Mouse (Mus musculus): ENCODE results near the gene AL732309.1.

Gene AL732309.1

DNA sequence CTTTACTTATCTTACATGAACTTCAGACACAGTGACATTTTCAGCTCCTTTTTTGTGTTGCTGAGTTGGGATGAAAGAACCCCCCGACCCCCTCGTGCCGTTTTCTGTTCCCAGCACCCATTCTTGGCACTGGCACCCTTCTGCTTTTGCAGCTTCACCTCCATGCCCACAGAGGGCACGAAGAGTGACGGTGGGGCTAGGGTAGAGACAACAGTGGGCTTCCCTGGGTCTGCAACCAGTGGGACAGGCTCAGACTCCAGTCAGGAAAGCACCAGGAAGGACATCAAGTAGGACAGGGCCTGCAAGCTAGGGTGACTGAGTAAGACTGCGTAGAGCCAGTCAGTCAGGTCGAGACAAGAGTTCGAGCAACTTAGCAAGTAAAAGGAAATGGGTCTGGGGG, 6.4 kb downstream of the AL732309.1 start:
- in situ Hi-C loops (cut with MboI, MseI) = no loop called here

DNA sequence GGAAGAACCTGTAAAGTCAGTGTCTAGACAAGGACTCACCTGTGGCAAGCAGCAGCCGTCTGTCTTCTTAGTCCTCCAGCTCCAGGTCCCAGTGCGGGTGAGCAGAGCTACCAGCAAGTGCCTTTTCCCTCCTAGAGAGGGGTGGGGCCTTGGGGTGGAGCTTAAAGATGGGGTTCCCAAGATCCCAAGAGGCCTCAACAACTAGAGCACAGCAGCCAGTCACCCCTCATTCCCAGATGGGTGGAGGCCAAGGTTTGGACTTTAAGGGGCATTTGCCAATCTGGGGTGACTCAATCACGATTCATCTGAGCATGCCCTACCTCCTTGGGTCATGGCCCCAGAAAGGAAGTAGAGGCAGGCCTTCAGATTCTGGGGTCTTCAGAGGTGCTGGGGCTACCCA, 6.9 kb downstream of the AL732309.1 start:
- in situ Hi-C loops (cut with MboI, MseI) = loop anchor here (10.0 kb wide), 1 partner anchor 1665 kb away; the partner anchor contains the start of gene Surf6

DNA sequence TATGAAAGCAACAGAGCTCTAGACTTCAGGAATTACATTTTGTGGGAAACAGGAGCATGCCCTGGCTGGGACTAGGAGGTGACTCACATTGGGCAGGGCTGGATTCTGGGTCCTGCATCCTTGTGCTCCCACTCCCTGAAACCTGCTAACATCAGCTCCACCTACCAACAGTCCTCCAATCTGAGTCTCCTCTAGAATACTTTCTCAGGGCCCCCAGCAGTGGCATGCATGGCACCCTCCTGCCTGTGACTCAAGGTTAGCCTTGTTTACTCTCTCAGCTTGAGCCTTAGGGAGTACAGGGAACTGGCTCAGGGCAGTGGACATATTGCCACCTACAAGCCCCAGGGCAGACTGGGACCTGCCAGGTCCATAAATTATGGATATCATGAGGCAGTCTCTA, 8.6 kb downstream of the AL732309.1 start:
- in situ Hi-C loops (cut with MboI, MseI) = loop anchor here (10.0 kb wide), 1 partner anchor 1667 kb away; the partner anchor contains the start of gene Surf6

DNA sequence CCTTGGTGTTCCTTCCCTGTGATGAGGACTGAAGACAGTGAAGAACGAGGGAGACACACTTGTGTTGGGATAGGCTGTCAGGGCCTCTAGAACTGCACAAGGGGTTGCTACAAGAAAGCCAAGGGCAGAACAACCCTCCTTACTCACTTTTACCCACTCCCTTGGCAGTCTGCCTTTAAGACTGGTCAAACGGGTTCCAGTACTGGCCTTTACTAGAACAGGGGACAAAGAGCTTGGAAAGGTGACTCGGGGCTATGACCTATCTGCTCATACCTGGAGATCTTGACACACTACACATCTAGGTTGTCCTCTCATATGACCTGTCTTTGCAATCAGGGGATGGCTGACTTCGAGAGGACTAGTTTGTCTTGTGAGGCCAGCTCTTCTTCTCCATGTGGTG, 9.1 kb downstream of the AL732309.1 start:
- in situ Hi-C loops (cut with MboI, MseI) = loop anchor here (10.0 kb wide), 1 partner anchor 1667 kb away; the partner anchor contains the start of gene Surf6

DNA sequence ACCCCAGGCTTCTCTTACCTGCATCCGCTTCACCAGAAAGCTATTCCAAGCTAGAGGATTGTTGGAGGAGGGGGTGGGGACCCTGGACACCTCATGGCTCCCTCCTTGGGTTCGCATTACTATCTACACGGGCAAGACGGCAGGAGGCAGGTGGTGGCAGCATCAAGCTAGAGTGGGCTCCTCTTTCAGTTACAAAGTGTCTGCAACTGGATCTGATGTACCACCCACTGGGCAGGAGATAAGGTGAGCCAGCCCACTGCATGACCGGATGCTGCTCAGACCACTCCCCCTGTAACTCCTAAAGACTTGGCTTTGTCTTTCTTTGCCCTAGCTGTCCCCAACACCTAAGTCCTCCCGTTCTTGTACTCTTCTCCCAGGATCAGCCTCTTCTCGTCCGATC, 10.0 kb downstream of the AL732309.1 start, which contains the start of gene Rnf224:
Gene Rnf224, minus strand, starts transcription at position 174 of the 400 bp plus-strand sequence.
- in situ Hi-C loops (cut with MboI, MseI) = loop anchor here (10.0 kb wide), 1 partner anchor 1668 kb away; the partner anchor contains the start of gene Surf6

DNA sequence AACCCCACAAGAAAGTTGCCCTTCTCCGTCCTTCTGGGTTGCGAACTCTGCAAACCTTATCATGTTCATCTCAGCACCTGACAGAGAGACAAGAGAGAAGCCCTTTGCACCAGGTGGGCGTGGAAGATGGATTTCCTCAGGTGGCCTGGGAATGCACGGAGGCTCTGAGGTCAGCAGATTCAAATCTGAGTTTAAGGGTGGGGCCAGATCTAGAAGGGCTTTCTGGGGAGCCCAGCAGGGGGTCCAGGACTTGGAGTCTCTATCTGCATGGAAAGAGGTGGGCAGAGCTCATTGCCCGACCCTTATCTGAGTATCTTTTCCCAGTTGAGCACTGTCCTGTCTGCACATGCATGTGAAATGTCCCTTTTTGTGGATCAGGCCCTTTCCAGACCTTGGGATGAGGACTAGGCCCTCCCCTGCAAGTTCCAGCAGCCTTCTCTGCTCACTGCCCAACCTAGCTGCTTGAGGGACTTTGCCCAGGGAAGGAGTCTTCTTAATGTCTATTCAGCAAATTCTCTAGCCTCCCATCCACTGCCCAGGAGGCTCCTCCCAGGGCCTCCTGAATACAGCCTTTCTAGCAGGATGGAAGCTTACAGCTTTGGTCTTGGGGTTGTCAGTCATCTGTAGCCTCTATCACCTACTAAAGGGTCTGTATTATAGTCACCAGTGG, 12.0 kb downstream of the AL732309.1 start:
- in situ Hi-C loops (cut with MboI, MseI) = loop anchor here (10.0 kb wide), 1 partner anchor 1670 kb away; the partner anchor contains the start of gene Surf6

DNA sequence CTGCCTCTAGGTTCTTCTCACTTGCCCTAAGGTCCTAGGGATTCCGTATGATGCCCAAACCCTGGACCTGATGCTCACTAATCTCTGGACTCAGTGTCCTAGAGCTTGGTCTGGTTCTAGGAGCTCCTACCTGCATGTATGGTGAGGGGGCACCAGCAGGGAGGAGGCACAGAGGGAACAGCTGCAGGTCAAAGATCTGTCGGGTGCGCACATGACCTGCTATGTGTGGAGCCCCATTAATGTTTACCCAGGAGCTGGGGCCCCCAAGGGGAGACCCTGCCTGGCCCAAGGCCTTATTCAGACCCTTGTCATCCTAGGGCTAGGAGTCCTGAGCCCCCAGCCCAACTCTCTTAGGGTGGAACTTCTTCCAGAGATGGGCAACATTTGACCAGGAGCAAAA, 12.6 kb downstream of the AL732309.1 start, which contains the start of gene Slc34a3:
Gene Slc34a3, minus strand, starts transcription at position 315 of the 400 bp plus-strand sequence.
- in situ Hi-C loops (cut with MboI, MseI) = loop anchor here (10.0 kb wide), 1 partner anchor 1671 kb away; the partner anchor contains the start of gene Surf6

DNA sequence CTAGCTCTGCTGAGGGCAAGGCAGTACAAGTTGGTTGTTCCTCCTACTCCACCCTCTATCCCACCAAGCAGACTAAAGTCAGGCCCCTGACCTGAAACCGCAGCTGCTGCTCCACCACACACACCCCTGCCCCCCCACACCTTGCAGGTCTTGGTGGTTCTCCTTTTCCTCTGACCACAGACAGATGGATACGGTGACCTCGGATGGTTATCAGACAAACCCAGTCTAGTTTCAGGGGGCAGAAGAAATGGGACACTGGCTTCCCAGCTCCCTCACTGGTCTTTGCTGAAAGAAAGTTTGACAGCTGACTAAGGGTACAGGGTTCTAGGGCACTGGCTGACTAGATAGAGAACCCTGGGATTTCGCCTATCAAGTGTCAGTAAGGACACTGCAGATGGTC, 13.2 kb downstream of the AL732309.1 start:
- in situ Hi-C loops (cut with MboI, MseI) = loop anchor here (10.0 kb wide), 1 partner anchor 1671 kb away; the partner anchor contains the start of gene Surf6

DNA sequence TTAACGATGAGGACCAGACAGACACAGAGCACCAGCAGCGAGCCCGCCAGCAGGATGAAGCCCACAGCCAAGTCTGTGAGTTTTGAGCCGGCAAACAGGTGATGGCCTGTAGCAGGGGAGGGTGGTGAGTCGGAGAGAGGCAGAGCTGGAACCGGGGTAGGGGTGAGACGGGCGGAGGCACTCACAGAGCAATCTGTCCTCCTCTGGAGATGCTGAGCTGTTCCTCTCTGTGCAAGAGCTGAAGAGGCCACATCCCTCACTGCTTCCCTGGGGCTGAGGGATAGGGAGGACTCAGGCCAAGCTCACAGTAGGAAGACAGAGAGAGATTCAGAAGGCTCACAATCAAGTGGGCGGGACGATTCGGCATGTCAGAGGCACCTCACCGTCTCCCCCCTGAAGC, 15.6 kb downstream of the AL732309.1 start:
- in situ Hi-C loops (cut with MboI, MseI) = loop anchor here (10.0 kb wide), 1 partner anchor 1674 kb away; the partner anchor contains the start of gene Surf6

DNA sequence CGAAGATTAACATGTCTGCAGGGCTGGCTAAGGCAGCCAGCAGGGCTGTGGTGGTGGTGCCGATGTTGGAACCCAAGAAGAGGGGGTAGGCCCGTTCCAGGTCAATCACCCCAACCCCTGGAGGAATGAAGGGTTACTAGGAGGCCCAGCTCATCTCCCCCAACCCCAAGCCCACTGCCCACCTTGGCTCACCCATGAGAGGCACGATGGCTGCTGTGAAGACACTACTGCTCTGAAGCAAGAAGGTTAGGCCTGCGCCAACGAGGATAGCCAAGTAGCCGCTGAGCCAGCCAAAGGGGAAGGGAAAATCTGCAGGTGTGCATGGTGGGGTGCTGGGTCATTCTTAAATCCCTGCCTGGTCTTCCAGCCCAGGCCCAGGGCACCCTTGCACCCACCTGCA, 16.1 kb downstream of the AL732309.1 start:
- in situ Hi-C loops (cut with MboI, MseI) = loop anchor here (10.0 kb wide), 1 partner anchor 1674 kb away; the partner anchor contains the start of gene Surf6

DNA sequence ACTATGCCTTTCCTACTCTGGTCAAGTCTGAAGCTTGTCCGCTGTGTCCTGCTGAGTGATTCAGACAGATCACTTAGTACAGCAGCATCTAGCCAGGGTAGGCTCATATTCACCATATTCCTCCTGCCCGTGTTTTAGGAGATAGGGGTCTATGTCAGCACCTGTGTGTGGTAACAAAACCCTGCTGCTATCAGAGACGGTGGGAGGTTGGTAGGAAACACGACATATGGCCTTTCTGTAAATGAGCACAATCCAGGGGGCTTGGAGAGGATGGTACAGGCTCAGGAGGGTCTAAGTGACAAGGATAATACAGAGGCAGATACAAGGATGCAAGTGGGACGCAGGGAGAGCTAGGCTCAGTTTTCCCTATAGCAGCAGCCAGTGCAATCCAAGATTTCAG, 17.1 kb downstream of the AL732309.1 start:
- in situ Hi-C loops (cut with MboI, MseI) = no loop called here

DNA sequence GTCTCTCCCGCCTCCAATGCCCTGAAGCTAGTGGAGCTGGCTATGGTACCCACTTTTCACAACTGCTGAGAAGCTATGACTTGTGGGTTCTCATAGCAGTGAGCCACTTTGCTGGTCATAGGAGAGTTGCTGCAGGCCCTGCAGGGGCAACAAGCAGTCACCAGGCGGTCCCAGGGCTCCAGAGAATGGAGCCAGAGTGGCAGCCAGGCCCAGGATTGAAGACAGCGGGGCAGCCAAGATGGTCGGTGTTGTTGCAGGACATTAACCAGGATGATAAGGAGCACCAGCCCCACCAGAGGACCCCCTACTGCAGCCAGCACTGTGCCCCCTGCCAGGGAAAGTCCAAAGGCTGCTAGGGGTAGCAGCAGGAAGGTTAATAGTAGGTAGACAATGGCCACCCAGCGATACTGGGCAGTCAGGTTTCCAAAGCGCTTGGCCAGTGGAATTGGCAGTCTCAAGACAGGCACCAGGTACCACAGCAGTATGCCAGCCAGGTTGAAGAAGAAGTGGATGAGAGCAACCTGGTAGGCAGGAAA, 17.6 kb downstream of the AL732309.1 start:
- in situ Hi-C loops (cut with MboI, MseI) = no loop called here

DNA sequence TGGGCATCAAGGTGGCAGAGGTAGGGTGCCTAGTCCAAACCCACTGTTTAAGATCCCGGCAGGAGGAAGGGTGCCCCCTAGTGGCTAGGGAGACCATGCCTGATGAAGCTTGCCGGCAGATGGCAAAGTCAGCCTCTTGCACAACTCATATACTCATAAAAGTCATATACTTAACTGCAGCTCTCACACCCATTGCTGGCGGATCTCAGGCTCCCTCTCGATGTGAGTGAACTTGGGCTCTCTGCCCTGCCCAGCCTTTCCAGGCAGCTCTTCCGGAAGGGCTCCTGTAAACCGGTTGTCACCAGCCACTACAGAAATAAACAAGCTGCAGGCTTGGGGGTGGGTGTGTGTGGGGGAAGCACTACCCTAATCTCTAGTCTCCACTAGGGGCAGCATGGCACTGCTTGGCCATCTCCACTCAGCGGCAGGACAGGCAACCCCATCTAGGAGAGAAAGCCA, 18.2 kb downstream of the AL732309.1 start:
- in situ Hi-C loops (cut with MboI, MseI) = no loop called here

DNA sequence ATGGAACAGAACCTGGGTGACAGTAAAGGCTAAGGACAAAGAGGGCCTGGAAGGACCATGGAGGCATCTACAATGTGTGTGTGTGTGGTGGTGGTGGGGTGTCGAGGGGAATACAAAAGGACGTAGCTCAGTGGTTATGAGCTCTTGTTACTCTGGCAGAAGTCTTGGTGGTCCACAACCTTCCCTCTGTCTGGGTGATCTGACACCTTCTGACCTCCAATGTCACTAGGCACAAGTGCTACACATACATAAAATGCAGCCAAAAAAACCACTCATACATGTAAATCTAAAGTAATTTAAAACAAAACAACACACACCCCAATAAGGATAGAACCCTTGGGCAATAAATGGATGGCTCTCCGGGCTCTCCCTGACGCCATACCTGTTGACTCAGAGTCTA, 19.3 kb downstream of the AL732309.1 start:
- in situ Hi-C loops (cut with MboI, MseI) = no loop called here

DNA sequence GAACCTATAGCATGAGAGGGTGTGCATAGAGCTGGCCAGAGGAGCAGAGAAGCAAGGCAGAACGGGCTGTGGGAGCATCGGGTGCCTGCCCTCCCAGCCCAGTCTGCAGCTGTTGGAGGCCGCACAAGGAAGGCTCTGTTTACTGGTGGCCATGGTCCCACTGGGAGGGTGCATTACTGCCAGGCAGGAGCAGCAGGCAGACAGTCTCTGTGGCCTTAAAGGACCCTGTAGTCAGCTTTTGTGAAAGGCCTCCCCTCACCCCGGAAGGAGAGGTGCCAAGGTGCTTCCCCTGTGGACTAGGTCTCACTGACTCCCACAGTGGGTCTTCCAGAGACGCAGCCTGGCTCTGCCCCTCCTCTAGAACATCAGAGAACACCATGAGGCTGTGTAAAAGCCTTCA, 19.8 kb downstream of the AL732309.1 start:
- in situ Hi-C loops (cut with MboI, MseI) = no loop called here

DNA sequence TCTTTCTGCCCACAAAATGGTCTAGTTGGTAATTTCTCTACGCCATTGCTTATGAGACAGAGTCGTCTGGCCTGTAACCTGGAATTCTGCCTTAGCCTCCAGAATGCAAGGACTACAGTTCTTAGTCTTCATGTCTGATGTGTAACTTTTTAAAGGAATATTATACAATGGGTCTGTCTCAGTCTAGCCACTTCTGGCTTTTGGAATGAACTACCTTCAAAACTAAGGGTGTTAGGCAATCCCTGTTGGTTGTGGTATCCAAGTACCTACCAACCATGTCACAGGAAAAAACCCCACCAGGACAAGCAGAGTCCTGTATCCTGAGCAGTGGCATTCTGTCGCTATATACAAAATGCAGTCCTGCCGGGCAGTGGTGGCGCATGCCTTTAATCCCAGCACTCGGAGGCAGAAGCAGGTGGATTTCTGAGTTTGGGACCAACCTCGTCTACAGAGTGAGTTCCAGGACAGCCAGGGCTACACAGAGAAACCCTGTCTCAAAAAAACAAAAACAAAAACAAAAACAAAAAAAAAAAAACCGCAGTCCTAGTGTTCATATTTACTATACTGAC, 20.8 kb downstream of the AL732309.1 start:
- in situ Hi-C loops (cut with MboI, MseI) = no loop called here

DNA sequence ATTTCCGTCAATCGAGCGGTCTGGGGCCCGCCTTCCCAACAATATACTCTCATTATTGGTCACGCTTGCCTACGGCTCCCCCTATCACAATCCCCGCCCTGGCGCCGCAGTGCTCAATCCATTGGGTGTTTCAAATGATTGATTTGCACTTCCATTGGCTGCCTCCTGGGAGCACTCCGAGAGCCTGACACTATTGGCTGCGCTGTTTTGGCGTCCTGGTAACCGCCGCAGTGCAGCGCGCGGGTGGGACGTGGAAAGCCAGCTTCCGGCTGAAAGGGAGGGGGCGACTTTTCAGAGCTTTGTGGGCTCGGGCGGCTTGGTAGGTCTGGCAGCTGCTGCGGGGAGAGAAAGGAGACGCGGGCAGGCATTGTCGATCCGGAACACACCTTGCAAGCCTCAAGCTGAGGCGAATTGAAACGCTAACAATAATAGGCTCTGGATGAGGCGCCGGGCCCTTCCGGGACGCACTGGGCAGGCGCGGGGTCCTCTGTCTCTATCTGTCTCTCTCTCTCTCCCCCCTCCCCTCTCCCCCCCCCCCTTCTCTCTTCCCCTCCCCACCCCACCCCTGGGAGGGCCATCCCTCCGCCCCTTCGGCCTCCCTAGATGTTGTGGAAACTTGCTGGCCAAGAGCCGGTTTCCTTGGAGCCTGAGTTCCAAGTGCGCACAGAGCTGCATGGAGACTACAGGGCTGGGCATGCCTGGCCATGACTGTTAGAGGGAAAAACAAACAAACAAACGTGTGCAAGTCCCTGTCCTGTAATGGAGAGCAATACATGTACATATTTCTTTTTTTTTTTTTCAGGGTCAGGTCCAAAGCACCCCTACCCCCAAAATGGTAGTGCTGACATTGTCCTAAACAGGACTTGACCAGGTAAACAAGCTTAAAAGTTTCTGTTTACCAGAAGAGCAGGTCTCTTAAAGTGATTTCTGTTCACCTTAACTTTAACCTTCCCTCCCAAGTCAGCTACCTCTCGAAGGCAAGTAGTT, 21.6 kb downstream of the AL732309.1 start:
- in situ Hi-C loops (cut with MboI, MseI) = no loop called here

DNA sequence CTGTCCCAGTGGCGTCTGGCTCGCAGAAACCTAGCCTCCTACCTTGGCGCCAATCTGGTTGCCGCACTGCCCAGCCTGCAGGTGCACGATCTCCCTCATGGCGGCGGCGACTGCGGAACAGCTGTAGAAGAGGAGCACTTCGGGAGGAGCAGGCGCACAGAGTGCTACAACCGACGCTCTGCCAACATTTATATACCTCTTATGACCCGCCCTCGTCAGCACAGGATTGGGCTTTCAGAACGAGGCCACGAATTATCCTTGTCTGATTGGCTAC, 22.2 kb downstream of the AL732309.1 start, which contains the start of gene Tubb4b:
Gene Tubb4b, minus strand, starts transcription at position 211 of the 274 bp plus-strand sequence.
- in situ Hi-C loops (cut with MboI, MseI) = no loop called here

DNA sequence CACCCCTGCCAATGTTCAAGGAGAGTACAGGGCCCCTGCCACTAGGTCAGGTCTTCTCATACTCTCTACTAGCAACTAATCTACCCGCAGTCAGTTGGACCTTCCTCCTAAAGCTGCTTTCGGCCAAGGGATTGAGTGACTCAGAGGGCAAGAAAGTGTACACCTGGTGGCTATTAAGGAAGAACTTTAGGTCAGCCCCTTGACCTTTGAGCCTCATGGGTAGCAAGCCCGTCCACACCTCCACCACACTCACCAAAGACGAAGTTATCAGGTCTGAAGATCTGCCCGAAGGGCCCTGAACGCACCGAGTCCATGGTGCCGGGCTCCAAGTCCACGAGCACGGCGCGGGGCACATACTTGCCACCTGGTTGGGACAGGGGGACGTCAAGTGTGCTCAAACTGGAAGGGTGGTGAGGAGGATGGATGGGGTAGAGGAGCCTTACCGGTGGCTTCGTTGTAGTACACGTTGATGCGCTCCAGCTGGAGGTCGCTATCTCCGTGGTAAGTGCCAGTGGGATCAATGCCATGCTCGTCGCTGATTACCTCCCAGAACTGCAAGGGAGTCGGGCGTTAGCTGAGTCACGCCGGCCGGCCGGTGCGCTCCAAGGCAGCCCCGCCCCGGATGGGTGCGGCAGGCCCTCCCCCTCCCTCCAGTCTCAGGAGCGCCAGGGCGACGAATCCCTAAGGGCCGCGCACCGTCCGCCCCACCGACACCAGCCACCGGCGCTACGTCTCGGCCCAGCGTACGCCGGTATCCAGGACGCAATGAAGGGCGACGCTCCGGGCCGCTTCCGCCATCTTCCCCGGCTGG, 22.8 kb downstream of the AL732309.1 start:
- in situ Hi-C loops (cut with MboI, MseI) = no loop called here

DNA sequence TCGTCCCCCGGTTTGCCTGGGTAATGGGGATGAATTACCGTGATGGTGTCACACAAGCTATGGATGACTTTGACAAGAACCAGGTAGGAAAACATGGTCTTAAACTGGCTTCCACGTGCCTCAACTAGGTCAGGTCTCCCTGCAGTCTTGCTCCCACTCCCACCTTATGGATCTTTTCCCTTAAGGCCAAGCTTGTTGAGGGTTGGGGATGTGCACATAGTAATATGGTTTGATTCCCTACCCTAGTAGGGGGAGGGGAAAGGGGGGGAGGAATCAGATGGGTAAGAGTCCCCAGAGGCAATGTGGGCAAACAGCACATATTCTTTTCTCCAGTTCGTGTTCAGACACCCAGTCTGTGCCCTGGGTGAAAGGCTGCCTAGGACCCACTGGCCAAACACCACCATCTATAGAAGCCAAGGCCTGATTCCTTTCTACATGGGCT, 25.3 kb downstream of the AL732309.1 start:
- in situ Hi-C loops (cut with MboI, MseI) = no loop called here
